Mouse (Mus musculus): Measurements from ENCODE around the gene Krt222.
"Not testable (repeated sequence)": the region's sequence is repeated elsewhere in the genome, so short reads cannot be mapped to it uniquely, and the experiment has no call there.

Krt222 gene

DNA sequence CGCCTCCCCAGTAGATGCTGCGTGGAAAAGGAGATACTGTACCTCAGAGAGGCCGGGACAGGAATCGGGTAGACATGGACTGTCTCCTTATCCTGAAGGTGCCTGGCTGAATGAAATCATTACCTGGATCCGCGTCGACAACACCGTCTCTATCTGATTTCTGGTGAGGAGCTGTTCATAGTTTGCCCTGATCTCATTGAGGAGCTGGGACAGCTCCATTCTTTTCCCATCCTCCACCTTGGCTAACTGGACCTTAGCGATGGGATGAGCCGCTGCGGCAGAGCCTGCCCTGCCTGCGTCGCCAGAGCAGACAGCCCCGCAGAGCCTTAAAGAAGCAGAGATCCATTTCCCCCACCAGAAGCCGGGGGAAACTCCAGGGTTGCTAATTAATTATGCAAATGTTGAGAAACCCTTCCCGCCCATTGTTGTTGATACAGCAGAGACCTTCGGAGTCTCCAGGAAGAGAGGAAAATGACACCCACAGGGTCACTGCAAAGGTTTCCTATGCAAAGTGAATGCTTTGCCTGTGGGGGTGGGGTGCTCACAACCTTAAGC, at the start of gene Krt222:
Krt222 (minus strand) TSS at position 266 of the 555 bp plus-strand sequence.
- peak; percentile 95 for ATAC-seq (ENCODE audit: low TSS enrichment)

DNA sequence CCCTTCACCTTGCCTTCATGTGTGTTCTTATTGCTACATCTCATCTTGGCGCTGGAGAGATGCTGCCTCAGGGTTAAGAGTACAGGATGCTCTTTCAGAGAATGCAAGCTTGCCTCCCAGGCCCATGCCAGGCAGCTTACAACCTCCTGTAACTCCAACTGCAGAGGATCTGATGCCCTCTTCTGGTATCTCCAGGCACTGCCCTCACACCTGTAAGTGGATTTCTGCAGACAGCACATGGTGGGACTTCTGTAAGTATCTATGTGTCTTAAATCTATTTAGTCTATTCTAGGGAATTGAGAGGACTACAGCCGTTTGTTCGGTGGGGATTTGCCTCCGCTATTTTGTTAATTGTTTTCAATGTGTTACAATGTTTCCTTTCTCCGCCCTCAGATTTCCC, 49.0 kb upstream of the Krt222 start:
- ATAC-seq (ENCODE audit: low TSS enrichment): peak; percentile 74; the same call in 1 of the 2 replicates

DNA sequence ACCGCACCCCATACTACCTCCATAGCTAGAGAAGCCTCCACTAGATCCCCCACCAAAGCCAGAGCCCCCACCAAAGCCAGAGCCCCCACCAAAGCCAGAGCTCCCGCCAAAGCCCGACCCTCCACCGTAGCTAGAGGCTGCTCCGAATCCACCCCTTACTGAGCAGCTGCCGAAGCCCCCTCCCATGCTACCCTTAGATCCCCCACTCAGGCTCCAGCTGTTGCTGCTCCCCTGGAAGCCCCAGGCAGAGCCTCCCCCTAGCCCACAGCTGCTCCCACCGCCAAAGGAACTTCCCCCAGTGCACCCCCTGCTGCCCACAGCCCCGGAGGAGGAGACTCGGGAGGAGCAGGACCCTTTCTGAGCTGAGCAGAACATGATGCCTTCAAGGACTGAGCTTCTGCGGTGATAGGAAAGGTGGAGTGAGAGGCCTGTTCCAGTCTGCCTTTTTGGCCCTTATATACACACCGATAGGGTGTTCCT, 41.0 kb upstream of the Krt222 start, which contains the start of gene Krt24:
Krt24 (minus strand) TSS at position 430 of the 480 bp plus-strand sequence.
- no peak for ATAC-seq (ENCODE audit: low TSS enrichment)

DNA sequence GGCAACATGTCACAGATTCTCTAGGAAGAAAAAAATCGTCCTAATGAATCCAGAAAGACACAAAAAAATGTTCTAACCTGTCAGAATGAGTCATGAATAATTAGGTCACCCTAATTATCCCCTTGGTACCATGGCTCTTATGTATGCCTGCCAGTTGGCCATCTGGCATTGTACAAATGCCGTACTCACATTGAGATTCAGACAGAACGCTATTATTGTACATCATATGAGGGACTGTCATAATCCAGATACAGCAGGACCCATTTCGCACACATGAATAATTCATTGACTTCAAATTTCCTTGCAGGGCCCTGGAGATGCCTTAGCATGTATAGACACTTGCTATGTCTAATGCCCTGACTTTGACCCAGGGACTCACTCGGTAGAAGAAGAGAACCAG, 40.1 kb upstream of the Krt222 start:
- ATAC-seq (ENCODE audit: low TSS enrichment): no peak

DNA sequence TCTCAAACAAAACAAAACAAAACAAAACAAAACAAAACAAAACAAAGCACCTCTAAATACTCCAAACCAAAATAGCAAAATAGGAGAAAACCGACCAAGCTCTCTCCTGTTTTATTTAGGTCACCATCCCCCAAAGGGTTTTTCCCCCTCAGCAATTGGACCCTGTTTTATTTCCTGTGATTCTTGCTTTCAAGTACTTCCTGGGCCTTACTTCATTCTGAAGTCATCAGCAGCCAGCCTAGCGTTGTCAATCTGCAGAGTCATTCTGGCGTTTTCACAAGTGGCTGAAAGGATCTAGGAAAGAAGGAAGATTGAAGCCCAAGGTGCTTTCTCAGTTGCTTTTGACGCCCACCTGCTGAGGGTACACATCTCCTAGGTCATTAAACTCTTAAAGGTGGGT, 39.4 kb upstream of the Krt222 start:
- no peak for ATAC-seq (ENCODE audit: low TSS enrichment)

DNA sequence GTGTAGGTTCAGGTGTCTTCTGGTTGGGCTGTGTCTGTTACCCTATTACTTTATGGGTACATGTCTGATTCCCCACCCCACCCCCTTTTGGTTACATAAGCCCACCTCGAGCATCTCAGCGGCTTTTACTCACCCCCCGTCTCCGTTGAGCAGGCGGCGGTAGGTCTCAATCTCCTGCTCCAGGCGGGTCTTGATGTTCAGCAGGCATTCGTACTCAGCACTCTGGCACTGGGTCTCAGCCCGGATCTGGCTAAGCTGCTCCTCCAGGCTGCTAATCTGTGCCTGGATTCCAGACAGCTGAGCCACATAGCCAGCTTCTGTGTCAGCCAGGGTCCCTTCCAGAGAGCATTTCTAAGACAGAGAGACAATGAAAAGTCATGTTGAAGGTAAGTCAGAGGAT, 37.2 kb upstream of the Krt222 start:
- ATAC-seq (ENCODE audit: low TSS enrichment): no peak

DNA sequence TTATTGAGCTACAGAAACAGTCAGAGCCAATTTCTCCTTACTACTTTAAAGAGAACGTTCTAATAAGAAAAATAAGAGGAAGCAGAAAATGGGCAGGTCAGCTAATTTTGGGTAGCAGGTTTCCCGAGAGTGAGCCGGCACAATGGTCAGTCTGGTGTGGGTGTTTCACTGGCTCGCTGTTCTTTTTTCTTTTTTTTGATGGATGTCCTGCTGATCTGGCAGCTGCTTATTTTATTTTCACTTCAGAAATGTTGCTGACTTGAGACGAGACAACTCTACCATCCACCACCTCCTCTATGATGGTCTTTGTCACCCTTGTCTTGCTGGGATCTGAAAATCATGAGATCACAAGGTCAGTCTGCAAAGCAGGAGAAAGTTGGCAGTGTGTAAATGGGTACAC, 36.1 kb upstream of the Krt222 start:
- no peak for ATAC-seq (ENCODE audit: low TSS enrichment)

DNA sequence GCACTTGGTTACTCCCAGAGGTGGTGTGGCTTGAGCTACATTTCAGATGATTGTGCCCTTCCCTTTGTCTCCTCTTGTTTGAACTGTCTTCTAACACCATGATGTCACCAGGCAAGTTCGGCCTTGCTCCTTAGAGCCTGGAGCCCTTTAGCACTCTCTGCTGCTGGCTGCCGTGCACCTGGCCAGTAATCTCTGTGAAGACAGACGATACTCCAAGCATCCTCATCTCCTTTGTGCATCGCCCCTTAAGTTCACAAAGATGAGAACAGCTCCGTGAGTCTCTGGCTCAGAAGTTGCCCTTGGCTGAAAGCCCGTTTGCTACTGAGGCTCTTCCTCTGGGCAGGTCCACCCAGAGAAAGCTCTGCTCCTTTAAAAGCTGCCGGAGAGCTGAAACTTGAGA, 32.9 kb upstream of the Krt222 start:
- no peak for ATAC-seq (ENCODE audit: low TSS enrichment)

DNA sequence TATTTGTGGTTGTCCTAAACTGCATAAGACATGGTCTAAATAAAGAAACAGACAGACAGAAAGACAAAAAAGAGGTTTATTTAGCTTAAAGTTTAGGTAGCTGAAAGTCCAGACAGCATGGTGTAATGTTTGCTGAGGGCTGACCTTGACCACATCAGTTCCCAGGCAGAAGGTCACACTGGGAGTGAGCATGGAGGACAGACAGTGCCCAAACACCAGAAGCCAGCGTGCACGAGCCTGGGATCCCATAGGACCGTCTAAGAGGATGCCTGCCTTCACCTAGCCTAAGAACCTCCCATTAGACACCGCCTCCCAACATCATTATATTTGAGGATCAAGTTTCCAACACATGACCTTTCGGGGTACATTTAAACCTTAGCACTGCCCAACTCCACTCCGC, 31.7 kb upstream of the Krt222 start:
- no peak for ATAC-seq (ENCODE audit: low TSS enrichment)

DNA sequence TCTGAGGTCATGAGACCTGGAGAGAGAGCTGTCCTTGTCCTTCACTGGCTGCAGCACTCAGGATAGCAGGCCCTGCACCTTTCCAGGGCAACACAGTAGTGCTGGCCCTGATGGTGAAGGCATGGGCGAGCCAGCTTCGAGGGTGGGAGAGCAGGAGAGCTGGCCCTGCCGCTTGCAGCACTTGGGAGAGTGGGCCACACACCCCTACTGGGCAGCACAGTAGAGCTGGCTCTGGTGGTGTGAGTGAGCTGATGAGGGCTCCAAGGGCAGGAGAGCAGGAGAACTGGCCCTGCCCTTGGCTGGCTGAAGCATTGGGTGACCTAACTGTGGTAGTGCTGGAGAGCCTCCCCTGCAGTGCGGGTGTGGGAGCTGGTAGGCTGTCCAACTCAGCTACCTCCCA, 28.8 kb upstream of the Krt222 start:
- ATAC-seq (ENCODE audit: low TSS enrichment): no peak

DNA sequence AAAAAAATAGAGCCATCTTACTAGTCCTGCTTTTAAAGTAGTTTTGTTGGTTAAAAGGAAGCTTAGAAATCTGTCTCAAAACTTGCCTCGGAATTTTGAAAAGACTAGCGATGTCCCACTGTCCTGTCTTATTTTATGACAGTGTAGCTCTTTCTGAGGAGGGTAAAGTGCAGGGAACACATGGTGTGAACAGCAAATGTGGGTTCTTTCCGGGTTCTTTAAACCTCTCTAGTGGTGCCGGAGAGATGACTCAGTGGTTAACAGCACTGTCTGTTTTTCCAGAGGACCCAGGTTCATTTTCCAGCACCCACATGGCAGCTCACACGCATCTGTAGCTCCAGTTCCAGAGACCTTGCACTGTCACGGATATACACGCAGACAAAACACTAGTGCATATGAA, 25.3 kb upstream of the Krt222 start:
- no peak for ATAC-seq (ENCODE audit: low TSS enrichment)

DNA sequence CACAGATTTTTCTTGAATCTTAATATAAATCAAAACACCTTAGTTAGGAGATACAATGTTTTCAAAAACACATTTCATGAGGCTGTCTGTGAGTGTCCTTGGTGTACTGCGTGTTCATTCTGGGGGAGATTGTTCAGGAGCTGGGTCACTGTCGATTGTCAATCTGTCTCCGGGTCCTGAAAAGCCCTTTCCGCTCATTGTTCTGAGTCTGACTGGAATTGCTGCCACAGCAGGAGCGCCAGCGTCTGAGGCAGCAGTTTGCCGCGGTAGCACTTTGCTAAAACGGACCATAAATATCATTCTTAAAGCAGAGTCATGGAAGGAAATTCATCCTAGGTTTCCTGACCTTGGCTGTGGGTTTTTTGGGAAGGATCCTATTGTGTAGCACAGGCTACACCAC, 21.9 kb upstream of the Krt222 start:
- ATAC-seq (ENCODE audit: low TSS enrichment): no peak

DNA sequence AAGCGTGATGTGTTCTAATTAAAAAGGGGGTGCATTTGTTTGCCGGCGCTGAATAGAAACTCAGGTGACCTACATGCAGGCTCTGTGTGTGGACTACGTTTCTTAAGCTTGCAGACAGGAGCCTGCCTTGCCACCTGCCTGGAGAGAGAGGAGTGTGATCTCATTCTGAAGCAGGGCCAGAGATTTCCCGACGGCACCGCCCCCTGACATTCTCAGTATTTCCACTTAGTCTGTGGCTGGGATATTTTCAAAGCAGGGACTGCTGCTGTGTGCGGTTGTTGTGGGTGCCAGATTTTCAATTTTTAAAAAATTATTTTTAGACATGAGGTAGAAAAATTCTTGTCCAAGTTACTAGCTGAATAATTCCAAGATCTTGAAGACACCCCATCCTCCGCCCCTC, 21.3 kb upstream of the Krt222 start:
- ATAC-seq (ENCODE audit: low TSS enrichment): peak; percentile 92

DNA sequence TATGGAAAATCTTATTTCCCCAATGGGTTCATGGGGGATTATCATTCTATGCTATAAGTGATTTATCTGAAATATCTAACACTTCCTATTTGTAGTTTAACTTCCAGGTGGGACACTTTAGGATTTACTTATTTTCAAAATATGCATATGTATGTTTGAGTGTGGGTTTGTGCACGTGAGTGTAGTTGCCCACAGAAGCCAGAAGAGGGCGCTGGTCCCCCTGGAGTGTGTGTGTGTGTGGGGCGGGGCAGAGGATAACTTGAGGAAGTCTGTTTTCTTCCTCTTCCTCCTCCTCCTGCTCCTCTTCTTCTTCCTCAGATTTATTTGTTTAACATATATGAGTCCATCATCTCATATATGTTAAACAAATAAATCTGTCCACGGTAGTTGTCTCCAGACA, 12.3 kb upstream of the Krt222 start:
- no peak for ATAC-seq (ENCODE audit: low TSS enrichment)

DNA sequence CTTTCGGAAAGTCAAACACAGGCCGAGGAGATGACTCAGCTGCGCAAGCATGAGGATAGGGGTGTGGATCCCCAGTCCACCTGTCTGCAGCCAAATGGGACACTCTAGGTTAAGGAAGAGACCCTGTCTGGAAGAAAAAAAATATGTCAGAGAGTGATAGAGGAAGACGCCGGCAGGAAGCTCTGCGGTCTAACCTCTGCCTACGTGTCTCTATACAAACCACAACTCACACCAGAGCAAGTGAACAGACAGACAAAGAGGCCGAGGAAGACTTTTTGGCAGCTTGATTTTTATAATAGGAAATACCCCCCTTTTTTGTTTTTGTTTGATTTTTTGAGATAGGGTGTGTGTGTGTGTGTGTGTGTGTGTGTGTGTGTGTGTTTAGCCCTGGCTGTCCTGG, 11.4 kb upstream of the Krt222 start:
- ATAC-seq (ENCODE audit: low TSS enrichment): no peak

DNA sequence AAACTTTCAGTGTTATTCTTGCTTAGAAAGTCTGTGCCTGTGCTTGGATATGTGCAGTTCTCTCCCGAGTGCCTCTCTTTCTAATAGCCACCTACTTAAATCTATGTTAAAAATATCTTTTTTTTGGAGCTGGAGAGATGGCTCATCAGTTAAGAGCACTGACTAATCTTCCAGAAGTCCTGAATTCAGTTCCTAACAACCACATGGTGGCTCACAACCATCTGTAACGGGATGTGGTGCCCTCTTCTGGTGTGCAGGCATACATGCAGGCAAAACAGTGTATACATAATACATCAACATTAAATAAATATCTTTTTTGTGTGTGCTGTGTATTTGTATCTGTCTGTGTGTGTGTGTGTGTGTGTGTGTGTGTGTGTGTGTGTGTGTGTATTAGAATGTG, 10.0 kb upstream of the Krt222 start:
- ATAC-seq (ENCODE audit: low TSS enrichment): no peak

DNA sequence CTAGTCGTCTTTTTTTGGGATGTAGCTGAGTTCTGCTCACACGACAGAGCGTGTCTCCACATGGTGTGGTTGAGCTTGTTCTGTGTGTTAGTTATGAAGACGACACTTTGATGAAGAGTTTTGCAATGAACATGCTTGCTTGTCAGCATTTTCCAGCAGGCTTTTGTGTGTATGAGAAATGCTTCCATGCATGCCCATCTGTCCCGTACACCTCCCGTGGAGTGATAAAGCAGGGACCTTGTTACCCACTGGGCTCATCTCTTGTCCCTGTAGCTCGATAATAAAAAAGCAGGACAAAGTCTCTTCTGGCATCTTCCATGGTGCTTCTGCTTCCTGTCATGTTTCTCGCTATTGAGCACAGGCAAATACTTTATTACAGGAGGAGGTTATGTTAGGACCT, 8.8 kb upstream of the Krt222 start:
- no peak for ATAC-seq (ENCODE audit: low TSS enrichment)

DNA sequence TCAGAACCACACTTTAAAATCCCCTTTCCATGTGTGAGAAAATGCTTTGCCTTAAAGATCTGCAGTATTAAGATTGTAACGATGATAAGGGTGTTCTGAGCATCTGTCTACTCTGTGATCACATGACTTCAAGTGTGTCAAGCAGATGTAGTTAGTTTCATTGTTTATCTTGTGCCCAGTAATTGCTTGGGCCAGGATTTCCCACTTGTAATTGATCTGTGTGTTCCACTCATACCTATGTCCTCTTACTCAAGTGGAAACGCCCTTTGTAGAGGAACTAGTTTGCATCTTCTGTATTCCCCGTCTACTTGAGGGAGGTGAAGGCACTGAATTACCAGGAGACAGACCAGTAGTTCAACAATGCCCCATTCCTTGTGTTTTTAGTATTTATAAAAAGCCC, 6.8 kb upstream of the Krt222 start:
- ATAC-seq (ENCODE audit: low TSS enrichment): peak; percentile 15; the same call in 1 of the 2 replicates

DNA sequence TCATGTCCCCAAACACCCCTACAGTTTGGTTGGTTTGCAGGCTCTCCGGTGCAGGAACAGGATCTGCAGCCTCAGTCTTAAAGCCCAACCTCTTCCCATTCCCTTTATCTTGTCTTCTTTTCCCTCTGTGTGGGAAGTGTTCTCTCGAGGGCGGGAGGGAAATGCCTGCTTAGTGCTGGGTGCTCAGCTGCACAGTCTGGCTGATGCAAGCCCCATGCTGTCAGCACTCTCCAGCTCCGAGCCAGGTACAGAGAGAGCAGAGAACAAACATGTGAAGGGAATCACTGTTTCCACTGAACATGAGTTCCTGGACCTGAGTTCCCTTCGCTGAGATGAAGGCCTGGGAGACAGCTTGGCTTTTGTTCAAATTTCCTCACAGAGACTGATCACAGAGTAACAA, 6.4 kb upstream of the Krt222 start:
- ATAC-seq (ENCODE audit: low TSS enrichment): peak; percentile 98

DNA sequence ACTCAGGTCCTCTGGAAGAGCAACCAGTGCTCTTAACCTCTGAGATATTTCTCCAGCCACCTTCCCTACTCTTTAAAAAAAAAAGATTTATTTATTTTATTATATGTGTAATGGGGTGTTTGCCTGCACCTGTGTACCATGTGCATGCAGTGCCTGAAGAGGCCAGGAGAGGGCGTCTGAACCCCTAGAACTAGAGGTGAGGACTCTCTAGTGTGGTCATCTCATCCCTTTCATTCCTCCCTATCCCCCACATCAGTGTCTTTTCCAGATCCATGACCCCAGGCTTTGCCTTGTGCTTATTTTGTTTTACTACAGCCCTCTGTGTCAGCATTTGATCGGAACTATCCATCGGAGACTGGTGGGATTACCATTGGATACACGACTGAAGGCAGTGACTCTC, 5.2 kb upstream of the Krt222 start:
- ATAC-seq (ENCODE audit: low TSS enrichment): no peak

DNA sequence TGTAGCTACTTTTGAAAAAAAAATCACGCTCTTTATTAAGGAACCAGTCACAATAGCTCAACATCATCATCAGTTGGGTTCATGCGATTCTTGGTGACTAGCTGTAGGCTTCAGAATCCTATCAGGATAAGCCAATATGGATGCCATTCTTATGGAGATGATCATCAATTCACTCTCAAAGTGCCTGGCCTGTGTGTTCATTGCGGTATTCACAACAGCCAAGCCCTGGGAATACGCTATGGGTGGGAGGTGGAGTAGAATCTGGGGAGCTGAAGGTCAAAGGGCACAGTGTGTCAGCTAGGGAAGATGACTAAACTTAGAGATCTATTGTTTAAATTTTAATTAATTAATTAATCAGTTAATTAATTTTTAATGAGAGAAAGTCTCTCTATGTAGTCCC, 4.0 kb upstream of the Krt222 start:
- ATAC-seq (ENCODE audit: low TSS enrichment): no peak

DNA sequence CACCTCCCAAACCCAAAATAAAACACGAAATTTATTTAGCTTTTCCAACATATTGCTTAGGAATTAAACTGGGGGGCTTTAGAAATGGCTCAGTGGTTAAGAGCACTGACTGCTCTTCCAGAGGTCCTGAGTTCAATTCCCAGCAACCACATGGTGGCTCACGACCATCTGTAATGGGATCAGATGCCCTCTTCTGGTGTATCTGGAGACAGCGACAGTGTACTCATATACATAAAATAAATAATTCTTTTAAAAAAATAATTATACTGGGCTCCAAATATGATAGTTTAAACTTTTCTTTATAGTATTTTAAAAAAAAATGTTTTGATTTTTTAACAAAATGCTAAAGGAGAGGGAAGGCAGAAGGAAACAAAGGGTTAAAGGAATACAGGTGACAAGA, 634 bp upstream of the Krt222 start:
- ATAC-seq (ENCODE audit: low TSS enrichment): not testable (repeated sequence)

DNA sequence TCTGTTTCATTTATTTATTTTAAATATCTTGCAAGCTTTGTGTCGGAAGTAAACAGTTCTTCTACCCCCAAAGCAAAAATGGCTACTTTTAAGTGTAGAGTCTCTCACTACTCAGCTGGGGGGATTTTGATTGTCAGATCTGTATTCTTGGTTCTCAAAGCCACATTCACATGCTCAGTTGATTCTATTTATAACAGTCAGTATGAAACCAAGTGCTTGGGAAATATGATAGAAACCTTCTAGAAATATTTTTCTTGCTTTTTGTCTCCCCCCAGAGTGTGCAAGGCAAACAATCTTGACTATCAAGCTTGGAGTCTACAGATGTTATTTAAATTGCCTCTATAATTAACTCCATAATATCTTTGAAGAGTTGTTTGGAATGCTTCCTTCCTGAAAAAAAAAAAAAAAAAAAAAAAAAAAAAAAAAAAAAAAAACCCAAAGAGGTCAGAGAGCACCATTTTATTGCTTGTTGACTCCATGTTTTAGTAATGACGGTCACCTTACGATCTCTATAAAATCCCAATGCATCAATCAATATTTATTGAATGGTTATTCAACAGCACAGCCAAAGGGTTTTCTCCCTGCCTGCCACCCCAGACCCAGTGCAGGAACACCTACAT, 575 bp downstream of the Krt222 start:
- ATAC-seq (ENCODE audit: low TSS enrichment): no peak

DNA sequence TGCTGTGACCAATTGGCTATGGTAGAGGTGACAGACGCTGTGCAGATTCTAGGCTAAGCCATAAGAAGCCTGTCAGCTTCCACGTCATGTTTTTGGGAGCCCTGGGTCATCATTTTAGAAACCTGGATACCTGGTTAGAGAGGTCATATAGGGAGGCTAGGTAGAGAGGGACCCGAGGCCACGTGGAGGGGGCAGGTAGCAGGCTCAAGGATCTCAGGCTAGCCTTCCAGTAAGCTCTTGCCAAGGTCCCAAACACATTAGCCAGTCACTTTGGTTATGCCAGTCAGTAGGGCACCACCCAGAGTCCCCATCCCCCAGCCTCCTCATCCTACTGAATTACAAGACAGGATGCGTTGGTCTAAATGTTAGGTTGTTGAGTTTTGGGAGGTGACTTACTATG, 1.8 kb downstream of the Krt222 start:
- no peak for ATAC-seq (ENCODE audit: low TSS enrichment)

Data from frontal cortex, adult (tissue).